Mouse (Mus musculus): ENCODE measurements around the gene Hpd.

GRCm38 (mm10) chr5:123141555-123142160, 40.9 kb downstream of the Hpd start:
- TF ChIP-seq CTCF (IDR thresholded peaks at IDR 0.05; ENCODE audit: low read depth) (no peak), EP300 (IDR thresholded peaks at IDR 0.05; ENCODE audit: low read depth) (no peak)
